Mouse (Mus musculus) CH12.LX (cell line): ENCODE data around the gene Tcp11. TPM values are rescaled to one million over a fixed set of nuclear protein-coding genes. Genes with fewer than 3 reads are reported as not detected.

ENCODE experiments used
- DNase-seq: peaks from one replicate; pipeline ENCODE4 v3.0.0-alpha.2; 2013; ENCODE audit errors: extremely low read depth
- H3K27ac ChIP-seq: 2 replicates; pipeline ENCODE4 v1.5.1; 2012; ENCODE audit warnings: low read depth, mild to moderate bottlenecking, control low read depth, moderate library complexity; ENCODE audit not compliant: insufficient read depth
- H3K27me3 ChIP-seq: replicated peaks from 2 replicates; pipeline ENCODE3; 2012; ENCODE audit warnings: inconsistent platforms
- H3K36me3 ChIP-seq, 2 experiments: replicated peaks in 1 of 2; 2 replicates each; pipeline versions ENCODE3 to v1.6.1; 2012; ENCODE audit warnings: inconsistent platforms in 1 of 2, low read length in 1 of 2, mild to moderate bottlenecking in 1 of 2, mixed read lengths in 1 of 2, moderate library complexity in 1 of 2; ENCODE audit not compliant: control insufficient read depth in 1 of 2, insufficient read depth in 1 of 2
- H3K4me1 ChIP-seq, 2 experiments: 2 replicates each; pipeline ENCODE4 v1.6.1; 2012; ENCODE audit warnings: inconsistent platforms in 1 of 2, moderate library complexity in 1 of 2; ENCODE audit not compliant: insufficient read depth in 2 of 2, control insufficient read depth in 1 of 2
- H3K4me2 ChIP-seq: 2 replicates; pipeline ENCODE4 v1.6.1; 2012; ENCODE audit warnings: low read depth, mild to moderate bottlenecking, control low read depth; ENCODE audit not compliant: poor library complexity, insufficient read depth, severe bottlenecking
- H3K4me3 ChIP-seq, 3 experiments: fragments of 150-350 bp in 1 of 3; sonication (generic) in 1 of 3; replicated peaks in 1 of 3; 2 replicates each; pipeline versions ENCODE3 to v1.5.1; 2011 to 2012; ENCODE audit warnings: low read depth in 2 of 3, low read length in 2 of 3, mild to moderate bottlenecking in 2 of 3, moderate library complexity in 2 of 3, control low read depth in 1 of 3, improper control_type of control experiment in 1 of 3, inconsistent platforms in 1 of 3, mixed read lengths in 1 of 3; ENCODE audit not compliant: poor library complexity in 1 of 3
- H3K79me2 ChIP-seq: replicated peaks from 2 replicates; pipeline ENCODE4 v1.6.1; 2012; ENCODE audit warnings: mild to moderate bottlenecking, moderate library complexity; ENCODE audit not compliant: control insufficient read depth, poor library complexity, insufficient read depth, severe bottlenecking; ENCODE audit errors: extremely low read depth
- H3K9ac ChIP-seq: 2 replicates; pipeline ENCODE4 v1.6.1; 2012; ENCODE audit warnings: low read depth, mild to moderate bottlenecking, control low read depth, moderate library complexity; ENCODE audit not compliant: insufficient read depth
- H3K9me3 ChIP-seq: replicated peaks from 2 replicates; pipeline ENCODE3; 2012; ENCODE audit warnings: low read length, inconsistent platforms, mixed read lengths
- BHLHE40 ChIP-seq: IDR thresholded peaks from 2 replicates; pipeline ENCODE4 v1.6.1; 2011; ENCODE audit warnings: mild to moderate bottlenecking, low read depth, low read length, improper control_type of control experiment
- CHD1 ChIP-seq: IDR thresholded peaks from 2 replicates; pipeline ENCODE4 v1.6.1; 2012; ENCODE audit warnings: low read depth, low read length, improper control_type of control experiment, inconsistent platforms
- CHD2 ChIP-seq: IDR thresholded peaks from 2 replicates; pipeline ENCODE4 v1.6.1; 2011; ENCODE audit warnings: low read length, improper control_type of control experiment
- CTCF ChIP-seq, 2 experiments: IDR thresholded peaks in 1 of 2; conservative IDR thresholded peaks in 1 of 2; 2 replicates each; pipeline ENCODE4 v1.5.1; 2011 to 2012; ENCODE audit warnings: low read depth in 2 of 2, low read length in 2 of 2, improper control_type of control experiment in 1 of 2, inconsistent platforms in 1 of 2, mild to moderate bottlenecking in 1 of 2, moderate library complexity in 1 of 2
- ELF1 ChIP-seq: IDR thresholded peaks from 2 replicates; pipeline ENCODE4 v1.6.1; 2014; ENCODE audit warnings: low read depth, mild to moderate bottlenecking, inconsistent platforms, low read length, improper control_type of control experiment
- EP300 ChIP-seq: IDR thresholded peaks from 2 replicates; pipeline ENCODE4 v1.6.1; 2011; ENCODE audit warnings: low read length, improper control_type of control experiment
- GABPA ChIP-seq: IDR thresholded peaks from 2 replicates; pipeline ENCODE4 v1.6.1; 2012; ENCODE audit warnings: low read depth, low read length, improper control_type of control experiment, inconsistent platforms; ENCODE audit not compliant: insufficient replicate concordance
- HCFC1 ChIP-seq: IDR thresholded peaks from 2 replicates; pipeline ENCODE4 v1.6.1; 2012; ENCODE audit warnings: low read depth, mild to moderate bottlenecking, inconsistent platforms, low read length, improper control_type of control experiment
- JUND ChIP-seq: conservative IDR thresholded peaks from 2 replicates; pipeline ENCODE4 v1.6.1; 2011; ENCODE audit warnings: low read depth, low read length, improper control_type of control experiment
- MAFK ChIP-seq: IDR thresholded peaks from 2 replicates; pipeline ENCODE4 v1.6.1; 2011; ENCODE audit warnings: low read length, improper control_type of control experiment; ENCODE audit not compliant: insufficient replicate concordance
- MAX ChIP-seq: IDR thresholded peaks from 2 replicates; pipeline ENCODE4 v1.6.1; 2011; ENCODE audit warnings: low read length, improper control_type of control experiment
- MAZ ChIP-seq: IDR thresholded peaks from 2 replicates; pipeline ENCODE4 v1.6.1; 2012; ENCODE audit warnings: low read depth, mild to moderate bottlenecking, inconsistent platforms, low read length, improper control_type of control experiment, moderate library complexity
- MXI1 ChIP-seq: IDR thresholded peaks from 2 replicates; pipeline ENCODE4 v1.6.1; 2011; ENCODE audit warnings: mild to moderate bottlenecking, low read depth, low read length, improper control_type of control experiment
- NELFE ChIP-seq: IDR thresholded peaks from 2 replicates; pipeline ENCODE4 v1.6.1; 2011; ENCODE audit warnings: low read depth, low read length, improper control_type of control experiment
- PAX5 ChIP-seq: IDR thresholded peaks from 2 replicates; pipeline ENCODE4 v1.6.1; 2012; ENCODE audit warnings: low read length, inconsistent platforms, mixed read lengths
- POLR2A ChIP-seq: IDR thresholded peaks from 2 replicates; pipeline ENCODE4 v1.6.1; 2011; ENCODE audit warnings: low read depth, mild to moderate bottlenecking, improper control_type of control experiment, low read length
- RAD21 ChIP-seq: IDR thresholded peaks from 2 replicates; pipeline ENCODE4 v1.6.1; 2011; ENCODE audit warnings: low read depth, mild to moderate bottlenecking, low read length, improper control_type of control experiment, moderate library complexity
- RCOR1 ChIP-seq: conservative IDR thresholded peaks from 2 replicates; pipeline ENCODE4 v1.6.1; 2012; ENCODE audit warnings: low read depth, mild to moderate bottlenecking, inconsistent platforms, low read length, improper control_type of control experiment
- SMC3 ChIP-seq: IDR thresholded peaks from 2 replicates; pipeline ENCODE4 v1.6.1; 2011; ENCODE audit warnings: low read depth, low read length, improper control_type of control experiment
- TBP ChIP-seq: conservative IDR thresholded peaks from 2 replicates; pipeline ENCODE4 v1.6.1; 2011; ENCODE audit warnings: low read depth, low read length, improper control_type of control experiment
- UBTF ChIP-seq: IDR thresholded peaks from 2 replicates; pipeline ENCODE4 v1.6.1; 2012; ENCODE audit warnings: low read depth, mild to moderate bottlenecking, inconsistent platforms, low read length, improper control_type of control experiment, moderate library complexity
- USF1 ChIP-seq: IDR thresholded peaks from 2 replicates; pipeline ENCODE4 v1.6.1; 2014; ENCODE audit warnings: low read depth, mild to moderate bottlenecking, inconsistent platforms, low read length, improper control_type of control experiment
- USF2 ChIP-seq: conservative IDR thresholded peaks from 2 replicates; pipeline ENCODE4 v1.6.1; 2011; ENCODE audit warnings: low read depth, low read length, improper control_type of control experiment
- ZMIZ1 ChIP-seq: IDR thresholded peaks from 2 replicates; pipeline ENCODE4 v1.6.1; 2012; ENCODE audit warnings: low read depth, mild to moderate bottlenecking, inconsistent platforms, low read length, improper control_type of control experiment
- ZNF384 ChIP-seq: IDR thresholded peaks from 2 replicates; pipeline ENCODE4 v1.6.1; 2012; ENCODE audit warnings: low read depth, low read length, improper control_type of control experiment, inconsistent platforms
- dilution Hi-C: fragments of 300-500 bp; cut with MboI; formaldehyde crosslinking; loops from 2 replicates; pipeline ENCODE4 v1.14.3; 2020; ENCODE audit warnings: low sequenced_read_pairs; ENCODE audit not compliant: extremely low pct_unique_long_range_greater_than_20kb, extremely low pct_ligation_motif_present
- in situ Hi-C: fragments of 300-500 bp; cut with MboI; formaldehyde crosslinking; loops from 3 replicates; pipeline ENCODE4 v1.14.3; 2019; ENCODE audit warnings: low sequenced_read_pairs, low pct_ligation_motif_present, low pct_unique_long_range_greater_than_20kb, mixed read lengths
- polyA plus RNA-seq: library from polyadenylated mRNA; unstranded; fragments of >175 nt; gene quantifications from 2 replicates; pipeline ENCODE4 v1.2.1, GENCODE M21; 2012; ENCODE audit warnings: low read depth; ENCODE audit not compliant: insufficient read length
- total RNA-seq, 2 experiments: library from RNA; depleted of rRNA; stranded (reverse); fragments of 300-350 nt in 1 of 2; fragments of >200 nt in 1 of 2; gene quantifications; 2 replicates each; pipeline ENCODE4 v1.2.3; 2012 to 2014

Gene Tcp11
- total and polyA plus RNA-seq, 3 experiments, result not detected

DNA sequence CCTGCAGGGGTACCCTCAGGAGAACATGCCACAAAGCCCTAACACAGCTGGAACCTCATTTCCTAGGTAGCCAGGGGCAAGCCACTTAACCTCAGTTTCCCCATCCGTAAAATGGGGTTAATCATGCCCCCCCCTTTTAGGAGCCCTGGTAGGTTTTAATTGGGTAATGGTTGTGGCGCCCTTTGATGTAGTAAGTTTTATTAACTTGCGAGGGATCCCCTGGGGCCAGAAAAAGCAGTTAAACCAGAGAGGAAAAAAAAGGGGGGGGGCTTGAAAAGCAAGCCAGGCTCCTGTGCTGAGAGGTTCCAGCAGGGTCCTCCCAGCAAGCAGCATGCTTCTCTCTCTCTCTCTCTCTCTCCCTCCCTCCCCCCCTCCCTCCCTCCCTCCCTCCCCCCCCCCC is 18.6 kb upstream of the Tcp11 start:
- Histone ChIP-seq H3K36me3 (no peaks in the 10 kb centered on the region), H3K9ac (no peak overlapping the region), H3K27ac (no peak overlapping the region), H3K9me3 (peaks cover 18% of the 10 kb centered on the region), H3K79me2 (no peaks in the 10 kb centered on the region), H3K27me3 (no peaks in the 10 kb centered on the region), H3K4me1 (peaks cover 5 to 8% of the 10 kb centered on the region in 2 experiments), H3K4me3 (no peak overlapping the region), H3K4me2 (no peak overlapping the region)
- no peak for TF ChIP-seq ZMIZ1
- no peak for TF ChIP-seq CHD1
- TF ChIP-seq TBP, result no peak
- TF ChIP-seq POLR2A, result no peak
- no peak for TF ChIP-seq CHD2
- TF ChIP-seq USF1, result no peak
- no peak for TF ChIP-seq USF2
- TF ChIP-seq JUND, result no peak
- no peak for TF ChIP-seq NELFE
- no peak for TF ChIP-seq ZNF384
- TF ChIP-seq MXI1, result no peak
- TF ChIP-seq MAFK, result no peak
- TF ChIP-seq GABPA, result no peak
- in situ Hi-C loops (loop anchor here (25.0 kb wide), 1 partner anchor 213 kb away; the partner anchor contains the start of gene Fance), dilution Hi-C loops (no loop called here)
- DNase-seq, result no peak

DNA sequence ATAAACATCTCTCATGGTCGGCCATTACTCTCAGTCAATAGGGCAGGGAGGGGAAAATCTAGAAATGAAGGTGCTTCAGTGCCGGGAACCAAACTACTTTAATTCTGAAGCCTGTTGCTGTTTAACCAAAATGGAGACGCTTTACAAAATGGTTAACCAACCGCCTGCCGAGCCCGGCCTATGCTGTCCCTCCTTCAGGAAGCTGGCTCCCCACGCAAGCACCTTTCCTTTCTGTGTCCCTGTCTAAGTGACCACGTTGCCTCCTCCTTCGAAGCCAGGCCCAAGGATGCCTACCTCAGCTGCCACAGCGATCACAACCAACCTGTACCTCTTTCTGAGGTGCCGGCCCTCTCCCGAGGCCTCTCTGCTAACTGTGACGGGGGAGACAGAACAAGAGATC is 16.9 kb upstream of the Tcp11 start:
- peaks cover 28% of the 10 kb centered on the region for H3K9me3 ChIP-seq

DNA sequence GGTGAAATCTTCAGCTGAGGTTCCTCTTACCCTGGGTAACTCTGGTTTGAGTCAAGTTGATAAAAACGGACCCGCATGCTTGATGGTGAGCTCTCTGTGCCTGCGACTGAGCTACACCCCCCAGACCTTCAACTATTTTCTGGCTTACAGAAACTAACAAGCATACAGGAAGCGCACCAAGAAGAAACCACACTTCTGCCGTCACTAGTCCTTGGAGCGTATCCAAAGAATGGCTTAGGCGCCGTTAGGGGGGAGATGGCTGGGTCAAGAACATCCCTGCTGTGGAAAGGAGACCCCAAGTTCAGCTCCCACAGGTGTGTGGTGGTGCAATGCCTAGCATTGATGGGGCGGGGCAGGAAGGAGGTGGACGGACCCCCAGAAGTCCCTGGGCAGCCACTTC is 16.0 kb upstream of the Tcp11 start:
- Histone ChIP-seq H3K79me2 (no peaks in the 10 kb centered on the region), H3K4me3 (no peak overlapping the region), H3K27ac (no peak overlapping the region), H3K27me3 (no peaks in the 10 kb centered on the region), H3K36me3 (no peaks in the 10 kb centered on the region), H3K9me3 (peaks cover 32% of the 10 kb centered on the region), H3K9ac (no peak overlapping the region), H3K4me1 (no peaks in the 10 kb centered on the region), H3K4me2 (no peak overlapping the region)
- no peak for DNase-seq
- TF ChIP-seq BHLHE40, result no peak
- no peak for TF ChIP-seq EP300
- no peak for TF ChIP-seq JUND
- TF ChIP-seq CTCF (conservative IDR thresholded peaks at IDR 0.05 in 1 of 2, IDR thresholded peaks at IDR 0.05 in 1 of 2; ENCODE audit: low read depth in 2 of 2, low read length in 2 of 2), result no peak
- TF ChIP-seq MAX, result no peak
- TF ChIP-seq ELF1, result no peak
- no peak for TF ChIP-seq MAZ
- no peak for TF ChIP-seq MXI1
- no peak for TF ChIP-seq RCOR1
- no peak for TF ChIP-seq POLR2A
- TF ChIP-seq PAX5, result no peak
- no peak for TF ChIP-seq GABPA
- TF ChIP-seq CHD1, result no peak
- no peak for TF ChIP-seq HCFC1
- TF ChIP-seq SMC3, result no peak
- no peak for TF ChIP-seq UBTF
- dilution Hi-C loops, result no loop called here
- in situ Hi-C loops, result loop anchor here (25.0 kb wide), 1 partner anchor 216 kb away; the partner anchor contains the start of gene Fance

More for the DNA sequence above, 16.9 kb upstream of the Tcp11 start:
- TF ChIP-seq MAZ, result no peak
- no peak for TF ChIP-seq EP300
- TF ChIP-seq RAD21, result no peak
- no peak for TF ChIP-seq ZNF384
- TF ChIP-seq RCOR1, result no peak
- no peak for TF ChIP-seq JUND
- TF ChIP-seq, all 38 proteins: peak for 0
- H3K79me2 ChIP-seq, result no peaks in the 10 kb centered on the region
- no peaks in the 10 kb centered on the region for H3K4me1 ChIP-seq
- no peaks in the 10 kb centered on the region for H3K27me3 ChIP-seq
- dilution Hi-C loops, result no loop called here
- no peak overlapping the region for H3K4me3 ChIP-seq
- H3K36me3 ChIP-seq, result no peaks in the 10 kb centered on the region
- no peak overlapping the region for H3K9ac ChIP-seq
- in situ Hi-C loops, result loop anchor here (25.0 kb wide), 1 partner anchor 215 kb away; the partner anchor contains the start of gene Fance
- no peak overlapping the region for H3K27ac ChIP-seq
- DNase-seq, result no peak
- H3K4me2 ChIP-seq, result no peak overlapping the region
